Mouse (Mus musculus): ENCODE data around the gene Pfdn6.
"Not testable (repeated sequence)": the region's sequence is repeated elsewhere in the genome, so short reads cannot be mapped to it uniquely, and the experiment has no call there.

The Pfdn6 gene

GRCm38 (mm10) chr17:33897114-33897794 is 42.9 kb downstream of the Pfdn6 start:
- no peak for DNase-seq (ENCODE audit: low spot score in 2 of 2)

- DNase-seq (ENCODE audit: low spot score in 2 of 2) = not testable (repeated sequence)
These were observed 47.1 kb downstream of the Pfdn6 start for GRCm38 (mm10) chr17:33893011-33893410.

- DNase-seq (ENCODE audit: low spot score in 2 of 2) = no peak
These were observed 47.7 kb downstream of the Pfdn6 start for GRCm38 (mm10) chr17:33892429-33892828.

- not testable (repeated sequence) for DNase-seq (ENCODE audit: low spot score in 2 of 2)
These were observed 48.3 kb downstream of the Pfdn6 start for GRCm38 (mm10) chr17:33891892-33892291.

GRCm38 (mm10) chr17:33891357-33891756 is 48.8 kb downstream of the Pfdn6 start:
- no peak for DNase-seq (ENCODE audit: low spot score in 2 of 2)

GRCm38 (mm10) chr17:33890533-33891059 is 49.5 kb downstream of the Pfdn6 start, which contains the start of gene Kifc1:
Gene Kifc1, minus strand, starts transcription at chr17:33890661.
- peak; percentile 99 to 100 for DNase-seq (ENCODE audit: low spot score in 2 of 2)

- DNase-seq (ENCODE audit: low spot score in 2 of 2) = not testable (repeated sequence)
These were observed 50.1 kb downstream of the Pfdn6 start for GRCm38 (mm10) chr17:33889941-33890532.

All from heart, adult 9 months (tissue).